Mouse (Mus musculus) cortical plate, adult 2 months (tissue): Measurements from ENCODE around the gene Col5a1.

Source experiments
- CTCF ChIP-seq: fragments of 200-500 bp; IDR thresholded peaks from 2 replicates; pipeline ENCODE4 v1.5.1; 2011; ENCODE audit warnings: mild to moderate bottlenecking, control low read depth, low read length; ENCODE audit not compliant: insufficient read depth; ENCODE audit errors: extremely low read depth
- POLR2A ChIP-seq: fragments of 200-500 bp; IDR thresholded peaks from 2 replicates; pipeline ENCODE4 v1.6.1; 2011; ENCODE audit warnings: mild to moderate bottlenecking, low read length, control low read depth; ENCODE audit not compliant: insufficient read depth; ENCODE audit errors: extremely low read depth

- TF ChIP-seq POLR2A (no peak), CTCF (no peak)
Observed at GRCm38 (mm10) chr2:28008261-28008660, 122.0 kb downstream of the Col5a1 start.
